8 mouse cellular contexts compared by ENCODE assay signal in genomic region chr15:56065872-56066534, GRCm38 (mm10).
DNase-seq lines count a peak whose midpoint lies in the region; ATAC-seq and TF ChIP-seq lines count a peak whose summit lies in the region.

No protein-coding gene starts in this region.

- H3K9me3 ChIP-seq in lung, embryonic 15.5 days: no peaks in the 10 kb centered on the region
- H3K9me3 ChIP-seq in hindbrain, embryonic 12.5 days (replicated peaks): no peaks in the 10 kb centered on the region
- no peaks in the 10 kb centered on the region for H3K9me3 ChIP-seq in midbrain, postnatal 0 days (ENCODE audit: low read length)

- H3K27me3 ChIP-seq in lung, embryonic 15.5 days: no peaks in the 10 kb centered on the region
- no peaks in the 10 kb centered on the region for H3K27me3 ChIP-seq in hindbrain, embryonic 12.5 days
- no peaks in the 10 kb centered on the region for H3K27me3 ChIP-seq in midbrain, postnatal 0 days (ENCODE audit: insufficient read depth, low read length)

- H3K36me3 ChIP-seq in lung, embryonic 15.5 days: no peaks in the 10 kb centered on the region
- no peaks in the 10 kb centered on the region for H3K36me3 ChIP-seq in hindbrain, embryonic 12.5 days
- H3K36me3 ChIP-seq in midbrain, postnatal 0 days (ENCODE audit: insufficient read depth, low read length): no peaks in the 10 kb centered on the region

- ATAC-seq in lung, embryonic 15.5 days (ENCODE audit: borderline replicate concordance, extremely low read depth, low FRiP score, low TSS enrichment): peak; percentile 59; the same call in 1 of the 2 replicates
- peak; percentile 77 for ATAC-seq in hindbrain, embryonic 12.5 days (ENCODE audit: low FRiP score)
- peak; percentile 76 for ATAC-seq in midbrain, postnatal 0 days (ENCODE audit: low FRiP score)

- no peaks in the 10 kb centered on the region for H3K4me1 ChIP-seq in lung, embryonic 15.5 days
- no peaks in the 10 kb centered on the region for H3K4me1 ChIP-seq in hindbrain, embryonic 12.5 days
- no peaks in the 10 kb centered on the region for H3K4me1 ChIP-seq in midbrain, postnatal 0 days (ENCODE audit: insufficient read depth, low read length)

- WGBS in lung, embryonic 15.5 days: 29% methylated on average over 7 of the region's 7 CpGs
- 36% methylated on average over 7 of the region's 7 CpGs for WGBS in hindbrain, embryonic 12.5 days
- 36% methylated on average over 7 of the region's 7 CpGs for WGBS in midbrain, postnatal 0 days

- H3K27ac ChIP-seq in lung, embryonic 15.5 days: no peak overlapping the region
- no peak overlapping the region for H3K27ac ChIP-seq in hindbrain, embryonic 12.5 days
- H3K27ac ChIP-seq in midbrain, postnatal 0 days (ENCODE audit: low read depth, low read length): no peak overlapping the region

- peak; percentile 80 for TF ChIP-seq CTCF in midbrain, postnatal 0 days (IDR thresholded peaks at IDR 0.05)

- H3K4me2 ChIP-seq in lung, embryonic 15.5 days: no peak overlapping the region
- H3K4me2 ChIP-seq in hindbrain, embryonic 12.5 days (replicated peaks): no peak overlapping the region
- no peak overlapping the region for H3K4me2 ChIP-seq in midbrain, postnatal 0 days (ENCODE audit: low read depth, low read length, poor library complexity, severe bottlenecking)

- peak; percentile 32 for DNase-seq in cerebellum, adult 9-10 months
- no peak for DNase-seq in cerebellum, adult 11 months
- no peak for DNase-seq in lung, postnatal 4 days
- peak; percentile 85 for DNase-seq in midbrain, postnatal 0 days (ENCODE audit: low spot score)
- DNase-seq in spleen, adult 18-20 months: no peak
- no peak for DNase-seq in heart, adult 9 months (ENCODE audit: low spot score in 2 of 2)

- H3K4me3 ChIP-seq in lung, embryonic 15.5 days: no peak overlapping the region
- H3K4me3 ChIP-seq in hindbrain, embryonic 12.5 days: no peak overlapping the region
- no peak overlapping the region for H3K4me3 ChIP-seq in midbrain, postnatal 0 days (ENCODE audit: low read depth, low read length)

- H3K9ac ChIP-seq in lung, embryonic 15.5 days: no peak overlapping the region
- H3K9ac ChIP-seq in hindbrain, embryonic 12.5 days: no peak overlapping the region
- H3K9ac ChIP-seq in midbrain, postnatal 0 days (replicated peaks; ENCODE audit: low read length, poor library complexity, severe bottlenecking): no peak overlapping the region

Comparison
In these comparisons a context has a peak if more than half of its experiments do, and no peak if none do; other contexts are left out.
1. DNase-seq: peak in cerebellum, adult 9-10 months (single experiment) and midbrain, postnatal 0 days (single experiment); none in cerebellum, adult 11 months (single experiment), lung, postnatal 4 days (0 of 2), spleen, adult 18-20 months (0 of 2) and heart, adult 9 months (0 of 2).
2. Peak in every context shown above with its lines, with median percentiles within 50 percentile points of each other: ATAC-seq.